Mouse (Mus musculus): ENCODE results near the gene Amdhd2.
A peak's percentile ranks its signal among the peaks of the same experiment; 100 is the strongest.

Gene Amdhd2

GRCm38 (mm10) chr17:24163176-24163962 is at the start of gene Amdhd2:
Amdhd2 (minus strand) TSS chr17:24163766.
- DNase-seq, result peak; percentile 93

- DNase-seq, result no peak
These were observed 49.6 kb upstream of the Amdhd2 start for GRCm38 (mm10) chr17:24213186-24213585.

DNA sequence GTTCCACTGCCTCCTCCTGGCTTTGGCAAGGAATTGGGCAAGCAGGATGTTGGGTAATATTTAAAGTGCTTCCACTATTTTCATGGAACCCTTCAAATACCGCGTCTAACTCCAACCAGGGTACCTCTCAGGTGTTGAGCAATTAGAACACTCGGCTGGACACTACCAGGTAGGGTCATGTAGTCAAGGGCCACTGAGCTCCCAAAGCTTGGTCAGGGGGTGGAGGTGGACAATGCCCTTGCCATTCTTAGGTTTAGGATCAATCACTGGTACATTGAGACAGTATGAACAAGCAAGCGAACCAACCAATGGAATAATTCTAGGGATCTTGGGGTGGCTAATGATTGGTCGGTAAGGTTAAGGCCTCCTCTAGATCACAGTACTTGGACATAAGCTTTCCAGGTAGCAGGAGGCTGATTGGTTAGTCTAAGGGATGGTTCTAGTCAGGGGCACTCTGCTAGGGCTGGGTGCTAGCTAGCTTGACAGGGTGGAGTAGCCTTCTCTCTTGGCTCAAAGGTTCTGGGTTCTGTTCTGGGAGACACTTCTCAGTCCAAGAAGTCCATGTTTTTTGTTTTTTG is 49.0 kb upstream of the Amdhd2 start:
- DNase-seq, result no peak

- DNase-seq, result peak; percentile 75
These were observed 48.3 kb upstream of the Amdhd2 start for GRCm38 (mm10) chr17:24211631-24212440.

GRCm38 (mm10) chr17:24210591-24210990 is 47.0 kb upstream of the Amdhd2 start:
- DNase-seq, result no peak

DNA sequence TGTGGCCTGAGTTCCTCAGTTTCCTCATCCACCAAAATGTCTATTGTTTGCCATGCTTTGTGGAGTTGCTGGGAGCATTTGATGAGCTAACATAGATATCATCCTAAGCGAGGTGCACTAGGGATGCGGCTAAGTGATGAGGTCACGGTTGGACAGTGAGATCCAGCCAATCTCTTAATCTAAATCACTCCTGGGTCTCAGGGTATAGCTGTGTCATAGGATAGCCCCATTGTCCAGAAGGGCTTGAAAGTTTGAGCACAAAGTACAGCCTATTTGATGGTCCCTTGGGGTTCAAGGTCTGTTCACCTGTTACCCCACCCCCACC is 46.3 kb upstream of the Amdhd2 start:
- DNase-seq, result no peak

DNA sequence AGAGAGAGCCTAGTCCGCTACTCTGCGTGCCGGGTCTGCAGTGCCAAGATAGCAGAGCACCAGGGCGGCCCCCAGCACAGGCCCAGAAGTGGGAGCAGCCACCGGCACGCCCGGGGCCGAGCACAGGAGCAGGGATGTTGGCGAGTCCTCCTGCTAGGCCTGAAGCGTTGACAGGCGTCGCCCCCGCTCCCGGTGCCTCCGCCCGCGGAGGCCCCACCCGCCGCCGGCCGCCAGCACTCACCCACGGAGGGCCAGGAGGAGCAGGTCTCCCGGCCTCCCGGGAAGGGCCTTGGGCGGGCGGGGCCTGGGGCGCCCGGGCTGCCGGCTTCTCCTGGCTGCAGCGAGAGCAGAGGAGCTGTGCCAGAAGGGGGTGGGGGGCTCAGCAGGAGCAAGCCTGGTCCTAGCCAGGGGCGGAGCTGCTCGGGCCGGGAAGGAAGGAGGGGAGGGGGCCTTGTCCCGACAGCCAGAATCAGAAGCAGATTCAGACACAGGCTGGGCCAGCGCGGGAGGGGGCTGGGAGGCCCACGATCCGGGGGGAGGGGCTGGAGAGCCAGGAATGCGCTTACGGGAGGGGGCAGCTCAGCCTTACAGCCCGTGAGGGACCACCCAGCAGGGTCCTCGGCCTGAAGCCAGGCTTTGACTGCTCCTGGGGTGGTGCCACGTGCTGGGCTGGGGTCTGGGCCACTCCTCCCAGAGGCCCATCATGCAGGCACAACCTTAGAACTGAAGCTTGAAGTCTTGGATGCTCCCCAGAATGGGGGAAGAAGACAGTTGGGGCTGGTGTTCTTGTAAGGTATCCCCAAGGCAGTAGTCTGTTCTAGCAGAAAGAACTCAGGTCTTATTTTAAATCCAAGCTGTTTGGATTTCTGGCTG is 45.7 kb upstream of the Amdhd2 start, which contains the start of gene Ntn3:
TSS of gene Ntn3 (minus strand) at position 489 of the 873 bp plus-strand sequence.
- DNase-seq, result peak; percentile 61

GRCm38 (mm10) chr17:24208641-24209042 is 45.1 kb upstream of the Amdhd2 start:
- peak; percentile 44 for DNase-seq

GRCm38 (mm10) chr17:24207768-24208640 is 44.4 kb upstream of the Amdhd2 start:
- no peak for DNase-seq

GRCm38 (mm10) chr17:24206451-24207351 is 43.1 kb upstream of the Amdhd2 start:
- peak; percentile 61 for DNase-seq

GRCm38 (mm10) chr17:24205908-24206361 is 42.4 kb upstream of the Amdhd2 start:
- peak; percentile 47 for DNase-seq

- DNase-seq, result peak; percentile 96
These were observed 41.8 kb upstream of the Amdhd2 start, which contains the start of gene Tbc1d24 for GRCm38 (mm10) chr17:24205284-24205888. Tbc1d24 (minus strand) TSS chr17:24205562.

DNA sequence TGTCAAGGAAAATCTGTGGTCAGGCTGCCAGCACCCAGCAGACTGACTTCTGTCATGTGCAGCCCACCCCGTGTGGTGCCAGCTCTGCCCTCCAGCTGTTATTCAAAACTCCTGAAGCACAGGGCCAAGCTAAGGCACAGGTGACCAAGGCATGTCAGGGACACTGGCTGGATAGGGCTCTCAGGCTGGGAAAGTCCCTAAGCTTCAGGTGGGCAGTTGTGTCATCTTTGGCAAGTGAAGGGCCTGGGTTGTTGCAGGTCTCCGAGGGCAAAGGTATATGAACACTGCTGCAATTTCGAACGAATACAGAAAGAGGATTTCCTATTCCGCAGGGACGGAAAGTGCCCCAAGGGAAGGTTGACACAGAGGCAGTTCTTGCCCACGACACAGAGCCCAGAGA is 41.3 kb upstream of the Amdhd2 start:
- DNase-seq, result peak; percentile 45

GRCm38 (mm10) chr17:24203611-24204534 is 40.3 kb upstream of the Amdhd2 start:
- DNase-seq, result no peak

- DNase-seq, result no peak
These were observed 39.5 kb upstream of the Amdhd2 start for GRCm38 (mm10) chr17:24203068-24203467.

DNA sequence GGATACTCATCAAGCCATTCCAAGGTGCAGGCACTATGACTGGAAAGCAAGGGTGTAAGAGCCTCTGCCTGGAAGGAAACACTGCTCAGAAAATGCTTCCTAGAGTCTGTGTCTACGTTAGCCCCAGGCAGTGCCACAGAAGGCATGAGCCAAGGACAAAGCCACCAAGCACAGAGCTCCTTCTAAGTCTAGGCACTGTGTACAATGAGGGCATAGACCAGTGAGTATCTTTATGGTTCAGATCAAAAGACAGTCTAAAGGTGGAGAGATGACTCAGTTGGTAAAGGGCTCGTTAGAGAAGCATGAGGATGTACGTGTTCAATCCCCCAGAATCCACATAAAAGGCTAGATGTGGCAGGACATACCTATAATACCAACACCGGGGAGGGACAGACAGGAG is 37.5 kb upstream of the Amdhd2 start:
- no peak for DNase-seq

DNA sequence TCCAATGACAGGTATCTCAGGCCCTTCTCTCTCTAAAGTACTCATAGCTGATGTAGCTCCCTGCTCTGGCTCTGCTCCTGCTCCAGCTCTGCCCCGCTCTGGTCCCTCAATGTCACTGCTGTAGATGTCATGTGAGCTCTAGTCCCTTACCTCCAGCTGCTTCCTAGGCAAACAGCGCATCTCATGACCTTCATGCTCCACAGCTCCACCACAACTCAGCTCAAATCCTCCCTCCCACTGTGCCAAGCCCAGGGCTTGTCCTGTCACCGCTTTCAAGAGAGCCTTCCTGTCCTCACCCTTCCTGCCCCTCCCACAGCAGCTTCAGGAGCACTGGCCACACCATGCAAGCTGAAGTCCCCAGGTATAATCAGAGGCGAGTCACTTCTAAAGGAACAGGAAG is 36.2 kb upstream of the Amdhd2 start:
- DNase-seq, result no peak

DNA sequence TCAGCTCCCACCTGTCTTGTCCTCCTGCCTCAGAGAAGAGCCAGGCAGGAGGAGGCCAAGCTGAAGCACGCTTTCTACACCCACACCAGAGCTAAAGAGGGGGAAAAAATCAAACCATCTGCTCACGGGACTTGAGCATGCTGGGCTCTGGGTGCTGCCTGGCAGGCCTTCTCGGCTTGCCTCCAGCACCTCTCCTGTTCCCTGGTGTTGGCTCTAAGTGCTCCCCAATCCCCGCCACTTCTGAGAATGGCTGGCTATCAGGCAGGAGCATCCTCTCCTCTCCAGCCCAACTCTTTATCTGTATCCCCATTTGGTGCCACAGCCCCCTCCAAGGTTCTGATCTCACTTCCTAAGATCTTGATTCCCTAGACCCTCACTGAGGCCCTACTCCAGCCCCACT is 35.7 kb upstream of the Amdhd2 start:
- peak; percentile 55 for DNase-seq
